Mouse (Mus musculus): Measurements from ENCODE around the gene Gimap4. TPM values are rescaled to one million over a fixed set of nuclear protein-coding genes. Genes with fewer than 3 reads are reported as not detected.

The Gimap4 gene
- total and polyA plus RNA-seq, 3 experiments = not detected

DNA sequence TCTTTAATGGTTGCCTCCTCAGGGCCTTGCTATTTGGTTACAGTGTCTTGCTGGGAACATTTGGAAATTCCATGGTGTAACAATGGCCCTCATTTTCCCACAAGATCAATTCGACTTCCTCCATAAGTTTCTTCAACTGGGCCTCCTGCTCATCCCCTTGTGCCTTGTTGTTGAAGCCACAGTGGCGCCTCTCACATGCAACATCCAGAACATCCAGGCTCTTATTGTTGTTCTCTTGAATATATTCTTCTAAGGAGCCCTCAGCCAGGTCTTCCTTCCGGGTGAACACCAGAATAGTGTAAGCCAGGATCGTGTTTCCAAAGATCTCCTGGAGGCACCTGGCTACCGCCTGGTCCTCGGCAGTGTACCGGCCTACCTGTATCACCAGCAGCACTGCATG lies 17.8 kb downstream of the Gimap4 start:
- Histone ChIP-seq H3K9me3 (replicated peaks) (no peaks in the 10 kb centered on the region), H3K27me3 (ENCODE audit: insufficient read depth, low read length) (peaks cover 15% of the 10 kb centered on the region; the same call in 1 of the 2 replicates), H3K4me1 (ENCODE audit: insufficient read depth, low read depth, low read length) (no peaks in the 10 kb centered on the region), H3K36me3 (replicated peaks) (no peaks in the 10 kb centered on the region), H3K4me3 (ENCODE audit: low read depth, low read length) (no peak overlapping the region)
- no peak for DNase-seq (ENCODE audit: low spot score)
- ATAC-seq (ENCODE audit: extremely low read depth, insufficient number of reproducible peaks, low FRiP score, poor library complexity, severe bottlenecking) = no peak
- no peak for TF ChIP-seq GATA1 (IDR thresholded peaks at IDR 0.05; ENCODE audit: borderline replicate concordance, low read length)
- no peak for TF ChIP-seq POLR2AphosphoS5 (IDR thresholded peaks at IDR 0.05; ENCODE audit: insufficient replicate concordance, low read depth, low read length)
- TF ChIP-seq TAL1 (conservative IDR thresholded peaks at IDR 0.05; ENCODE audit: low read depth, low read length) = no peak
- TF ChIP-seq CTCF (IDR thresholded peaks at IDR 0.05; ENCODE audit: low read depth, low read length) = no peak
- no peak for TF ChIP-seq GATA2 (IDR thresholded peaks at IDR 0.05; ENCODE audit: borderline replicate concordance, low read depth, low read length)

DNA sequence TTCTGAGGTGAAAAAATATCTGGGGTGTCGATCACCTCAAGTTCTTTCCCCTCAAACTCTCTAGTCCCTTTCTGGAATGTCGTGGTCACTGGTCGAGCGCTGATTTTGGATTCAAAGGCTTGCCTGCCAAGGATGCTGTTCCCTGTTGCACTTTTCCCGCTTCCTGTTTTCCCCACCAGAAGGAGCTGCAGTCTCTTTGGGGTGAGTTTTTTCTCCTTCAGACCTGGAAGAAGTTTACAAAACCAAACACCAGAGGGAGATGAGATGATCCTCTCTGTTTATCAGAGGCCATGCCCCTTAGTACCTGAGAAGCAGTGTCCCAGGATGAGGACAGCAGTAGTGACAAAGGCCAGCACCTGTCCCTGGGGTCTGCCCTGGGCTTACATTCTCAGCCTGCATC lies 18.3 kb downstream of the Gimap4 start:
- Histone ChIP-seq H3K27me3 (ENCODE audit: insufficient read depth, low read length) (peaks cover 15% of the 10 kb centered on the region; the same call in 1 of the 2 replicates), H3K36me3 (replicated peaks) (no peaks in the 10 kb centered on the region), H3K4me3 (ENCODE audit: low read depth, low read length) (no peak overlapping the region), H3K9me3 (replicated peaks) (no peaks in the 10 kb centered on the region), H3K4me1 (ENCODE audit: insufficient read depth, low read depth, low read length) (no peaks in the 10 kb centered on the region)
- ATAC-seq (ENCODE audit: extremely low read depth, insufficient number of reproducible peaks, low FRiP score, poor library complexity, severe bottlenecking) (no peak), DNase-seq (ENCODE audit: low spot score) (no peak)
- no peak for TF ChIP-seq GATA2 (IDR thresholded peaks at IDR 0.05; ENCODE audit: borderline replicate concordance, low read depth, low read length)
- no peak for TF ChIP-seq POLR2AphosphoS5 (IDR thresholded peaks at IDR 0.05; ENCODE audit: insufficient replicate concordance, low read depth, low read length)
- no peak for TF ChIP-seq CTCF (IDR thresholded peaks at IDR 0.05; ENCODE audit: low read depth, low read length)
- no peak for TF ChIP-seq GATA1 (IDR thresholded peaks at IDR 0.05; ENCODE audit: borderline replicate concordance, low read length)
- TF ChIP-seq TAL1 (conservative IDR thresholded peaks at IDR 0.05; ENCODE audit: low read depth, low read length) = no peak

DNA sequence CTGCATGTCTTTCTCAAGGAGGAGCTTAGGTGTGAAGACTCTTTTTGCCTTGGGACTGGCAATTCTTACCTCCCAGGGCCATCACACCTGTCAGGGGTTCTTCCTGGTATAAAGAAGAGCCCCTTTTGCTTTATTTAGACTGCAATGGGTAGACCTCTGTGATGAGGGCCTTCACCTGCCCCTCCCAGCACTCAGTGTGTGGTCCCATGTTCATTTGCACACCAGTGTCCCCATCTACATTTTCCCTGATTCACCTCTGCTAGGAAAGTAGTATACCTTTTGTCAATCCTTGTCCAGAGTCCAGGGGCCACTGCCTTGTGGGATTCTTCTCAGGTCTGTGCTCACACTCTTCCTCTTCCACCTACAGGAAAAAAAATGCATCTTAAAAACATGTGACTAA lies 19.8 kb downstream of the Gimap4 start:
- DNase-seq (ENCODE audit: low spot score) (no peak), ATAC-seq (ENCODE audit: extremely low read depth, insufficient number of reproducible peaks, low FRiP score, poor library complexity, severe bottlenecking) (no peak)
- Histone ChIP-seq H3K4me3 (ENCODE audit: low read depth, low read length) (no peak overlapping the region), H3K4me1 (ENCODE audit: insufficient read depth, low read depth, low read length) (no peaks in the 10 kb centered on the region), H3K27me3 (ENCODE audit: insufficient read depth, low read length) (peaks cover 11% of the 10 kb centered on the region; the same call in 1 of the 2 replicates), H3K9me3 (replicated peaks) (no peaks in the 10 kb centered on the region), H3K36me3 (replicated peaks) (no peaks in the 10 kb centered on the region)
- TF ChIP-seq GATA2 (IDR thresholded peaks at IDR 0.05; ENCODE audit: borderline replicate concordance, low read depth, low read length) = no peak
- TF ChIP-seq POLR2AphosphoS5 (IDR thresholded peaks at IDR 0.05; ENCODE audit: insufficient replicate concordance, low read depth, low read length) = no peak
- no peak for TF ChIP-seq TAL1 (conservative IDR thresholded peaks at IDR 0.05; ENCODE audit: low read depth, low read length)
- no peak for TF ChIP-seq GATA1 (IDR thresholded peaks at IDR 0.05; ENCODE audit: borderline replicate concordance, low read length)
- TF ChIP-seq CTCF (IDR thresholded peaks at IDR 0.05; ENCODE audit: low read depth, low read length) = no peak

DNA sequence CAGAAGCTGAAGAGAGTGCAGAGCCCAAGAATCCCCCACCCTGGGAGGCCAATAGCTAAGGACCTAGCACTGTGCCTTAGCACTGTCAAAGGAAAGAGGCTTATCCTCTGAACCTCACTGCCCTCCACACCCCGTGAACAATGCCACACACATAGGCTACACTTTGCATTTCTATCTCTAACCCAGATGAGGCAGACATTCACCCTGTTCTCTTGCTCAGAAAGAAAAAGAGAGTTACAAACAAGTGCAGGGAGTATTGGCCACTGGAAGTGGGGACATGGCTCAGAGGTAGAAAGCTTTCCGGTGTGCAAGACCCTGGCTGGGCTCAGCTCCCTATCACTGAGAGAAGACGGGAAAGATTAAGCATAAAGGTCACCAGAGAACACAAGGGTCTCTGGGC lies 21.8 kb downstream of the Gimap4 start:
- TF ChIP-seq GATA2 (IDR thresholded peaks at IDR 0.05; ENCODE audit: borderline replicate concordance, low read depth, low read length) (no peak), GATA1 (IDR thresholded peaks at IDR 0.05; ENCODE audit: borderline replicate concordance, low read length) (no peak), TAL1 (conservative IDR thresholded peaks at IDR 0.05; ENCODE audit: low read depth, low read length) (no peak), CTCF (IDR thresholded peaks at IDR 0.05; ENCODE audit: low read depth, low read length) (no peak), POLR2AphosphoS5 (IDR thresholded peaks at IDR 0.05; ENCODE audit: insufficient replicate concordance, low read depth, low read length) (no peak)
- DNase-seq (ENCODE audit: low spot score) (no peak), ATAC-seq (ENCODE audit: extremely low read depth, insufficient number of reproducible peaks, low FRiP score, poor library complexity, severe bottlenecking) (no peak)
- peaks cover 8% of the 10 kb centered on the region; the same call in 1 of the 2 replicates for H3K27me3 ChIP-seq (ENCODE audit: insufficient read depth, low read length)
- no peaks in the 10 kb centered on the region for H3K4me1 ChIP-seq (ENCODE audit: insufficient read depth, low read depth, low read length)
- H3K36me3 ChIP-seq (replicated peaks) = no peaks in the 10 kb centered on the region
- H3K9me3 ChIP-seq (replicated peaks) = no peaks in the 10 kb centered on the region
- H3K4me3 ChIP-seq (ENCODE audit: low read depth, low read length) = no peak overlapping the region

DNA sequence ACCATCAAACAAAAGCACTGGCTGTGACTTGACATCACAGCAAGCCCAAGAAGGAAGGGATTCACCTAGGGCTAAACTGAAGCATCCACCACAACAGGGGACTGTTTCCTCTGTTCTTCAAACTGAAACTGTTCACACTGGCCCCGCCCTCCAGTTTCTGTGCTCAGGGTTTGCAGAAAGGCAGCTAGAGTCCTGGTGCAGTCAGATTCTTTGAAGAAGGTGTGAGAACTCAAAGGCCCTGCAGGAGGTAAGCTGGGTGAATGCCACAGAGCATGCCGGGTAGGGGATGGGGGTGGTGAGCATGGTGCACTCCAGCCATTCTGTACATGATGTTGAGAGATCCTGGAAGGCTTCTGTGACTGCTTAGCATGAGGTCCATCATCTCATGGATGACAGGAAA lies 34.1 kb downstream of the Gimap4 start, which contains the start of the genes Gm28053 and Gimap7:
TSS of gene Gm28053 (plus strand) at position 153 of the 400 bp plus-strand sequence.
TSS of gene Gimap7 (plus strand) at position 167 of the 400 bp plus-strand sequence.
- no peaks in the 10 kb centered on the region for H3K4me1 ChIP-seq (ENCODE audit: insufficient read depth, low read depth, low read length)
- TF ChIP-seq CTCF (IDR thresholded peaks at IDR 0.05; ENCODE audit: low read depth, low read length) (no peak), GATA2 (IDR thresholded peaks at IDR 0.05; ENCODE audit: borderline replicate concordance, low read depth, low read length) (no peak), POLR2AphosphoS5 (IDR thresholded peaks at IDR 0.05; ENCODE audit: insufficient replicate concordance, low read depth, low read length) (no peak), GATA1 (IDR thresholded peaks at IDR 0.05; ENCODE audit: borderline replicate concordance, low read length) (no peak), TAL1 (conservative IDR thresholded peaks at IDR 0.05; ENCODE audit: low read depth, low read length) (no peak)
- H3K4me3 ChIP-seq (ENCODE audit: low read depth, low read length) = no peak within 1 kb of the TSS
- ATAC-seq (ENCODE audit: extremely low read depth, insufficient number of reproducible peaks, low FRiP score, poor library complexity, severe bottlenecking) (no peak), DNase-seq (ENCODE audit: low spot score) (no peak)
- no peaks in the 10 kb centered on the region for H3K27me3 ChIP-seq (ENCODE audit: insufficient read depth, low read length)
- no peaks in the 10 kb centered on the region for H3K9me3 ChIP-seq (replicated peaks)
- H3K36me3 ChIP-seq (replicated peaks) = no peaks in the 10 kb centered on the region

DNA sequence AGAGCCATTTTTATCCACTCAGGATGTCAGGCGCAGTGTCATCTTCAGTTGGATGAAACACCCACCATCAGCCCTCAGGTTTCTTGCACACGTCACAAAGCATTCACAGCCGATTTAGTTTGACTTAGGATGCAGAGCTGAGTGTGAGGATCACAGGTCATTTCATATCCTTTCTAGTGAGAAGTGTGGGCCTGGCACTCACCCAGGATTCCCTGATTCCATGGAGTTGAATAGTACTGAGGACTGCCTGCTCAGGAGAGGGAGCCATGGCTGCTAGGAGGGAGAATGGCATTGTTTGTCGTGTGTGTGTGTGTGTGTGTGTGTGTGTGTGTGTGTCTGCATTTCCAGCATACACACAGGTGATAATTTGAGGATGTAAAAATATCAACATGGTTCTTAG lies 36.0 kb downstream of the Gimap4 start:
- ATAC-seq (ENCODE audit: extremely low read depth, insufficient number of reproducible peaks, low FRiP score, poor library complexity, severe bottlenecking) = no peak
- no peaks in the 10 kb centered on the region for H3K4me1 ChIP-seq (ENCODE audit: insufficient read depth, low read depth, low read length)
- no peak for DNase-seq (ENCODE audit: low spot score)

More for the DNA sequence above, 36.0 kb downstream of the Gimap4 start:
- Histone ChIP-seq H3K9me3 (replicated peaks) (no peaks in the 10 kb centered on the region), H3K4me3 (ENCODE audit: low read depth, low read length) (no peak overlapping the region), H3K36me3 (replicated peaks) (no peaks in the 10 kb centered on the region), H3K27me3 (ENCODE audit: insufficient read depth, low read length) (no peaks in the 10 kb centered on the region)
- TF ChIP-seq GATA2 (IDR thresholded peaks at IDR 0.05; ENCODE audit: borderline replicate concordance, low read depth, low read length) (no peak), TAL1 (conservative IDR thresholded peaks at IDR 0.05; ENCODE audit: low read depth, low read length) (no peak), GATA1 (IDR thresholded peaks at IDR 0.05; ENCODE audit: borderline replicate concordance, low read length) (no peak), CTCF (IDR thresholded peaks at IDR 0.05; ENCODE audit: low read depth, low read length) (no peak)
